Mouse (Mus musculus): ENCODE data around the gene F830045P16Rik.
A peak's percentile ranks its signal among the peaks of the same experiment; 100 is the strongest.
"Not testable (repeated sequence)": the region's sequence is repeated elsewhere in the genome, so short reads cannot be mapped to it uniquely, and the experiment has no call there.

F830045P16Rik gene

GRCm38 (mm10) chr2:129489496-129490285, 46.7 kb downstream of the F830045P16Rik start:
- DNase-seq (ENCODE audit: low spot score in 2 of 2): no peak

DNA sequence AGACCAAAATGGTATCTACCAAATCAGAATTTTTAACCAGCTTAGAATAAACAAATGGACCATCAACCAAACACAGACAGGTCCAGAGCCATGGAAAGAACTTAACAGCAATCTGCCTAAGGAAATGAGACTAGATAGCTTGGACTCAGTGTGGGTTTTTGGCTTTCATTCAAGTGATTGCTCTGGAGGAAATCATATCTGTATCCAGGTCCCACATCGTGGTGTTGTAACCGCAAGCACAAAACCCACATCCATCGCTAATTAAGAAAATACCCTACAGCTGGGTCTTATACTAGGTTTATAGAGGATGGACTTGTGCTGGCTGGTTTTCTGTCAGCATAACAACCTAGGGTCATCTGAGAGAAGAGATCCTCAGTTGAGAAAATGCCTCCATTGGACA, 53.3 kb downstream of the F830045P16Rik start:
- DNase-seq (ENCODE audit: low spot score in 2 of 2): no peak

GRCm38 (mm10) chr2:129471905-129472304, 64.5 kb downstream of the F830045P16Rik start:
- no peak for DNase-seq (ENCODE audit: low spot score in 2 of 2)

GRCm38 (mm10) chr2:129470839-129471238, 65.6 kb downstream of the F830045P16Rik start:
- no peak for DNase-seq (ENCODE audit: low spot score in 2 of 2)

GRCm38 (mm10) chr2:129438772-129439171, 97.6 kb downstream of the F830045P16Rik start:
- DNase-seq (ENCODE audit: low spot score in 2 of 2): not testable (repeated sequence)

- no peak for DNase-seq (ENCODE audit: low spot score in 2 of 2)
These were observed 101.2 kb downstream of the F830045P16Rik start for GRCm38 (mm10) chr2:129435154-129435553.

- no peak for DNase-seq (ENCODE audit: low spot score in 2 of 2)
These were observed 112.7 kb downstream of the F830045P16Rik start for GRCm38 (mm10) chr2:129423741-129424140.

- no peak for DNase-seq (ENCODE audit: low spot score in 2 of 2)
These were observed 115.4 kb downstream of the F830045P16Rik start for GRCm38 (mm10) chr2:129420897-129421561.

DNA sequence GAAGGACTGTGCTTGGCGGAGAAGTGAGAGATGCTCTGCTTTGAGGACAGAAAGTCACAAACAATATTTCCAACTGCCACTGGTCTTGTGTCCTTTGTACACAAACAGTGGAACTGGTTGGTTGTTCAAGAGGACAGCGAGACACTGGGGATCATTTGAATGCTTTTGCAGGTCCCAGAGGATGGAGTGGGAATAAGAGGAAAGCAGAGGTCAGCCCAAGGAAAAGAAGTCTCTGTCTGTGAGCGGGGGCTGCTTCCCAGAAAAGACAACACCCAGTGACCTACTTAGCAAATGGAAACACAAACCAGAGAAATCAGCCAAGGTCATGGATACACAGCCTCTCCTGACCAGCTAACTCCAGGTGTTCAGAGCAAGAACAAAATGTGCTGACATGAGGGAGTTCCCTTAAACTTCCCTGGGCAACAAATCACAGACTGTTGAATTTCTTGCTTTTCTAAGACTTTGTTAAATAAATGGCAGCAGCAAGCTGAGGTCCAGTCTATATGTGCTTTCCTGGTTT, 117.0 kb downstream of the F830045P16Rik start:
- DNase-seq (ENCODE audit: low spot score in 2 of 2): no peak

DNA sequence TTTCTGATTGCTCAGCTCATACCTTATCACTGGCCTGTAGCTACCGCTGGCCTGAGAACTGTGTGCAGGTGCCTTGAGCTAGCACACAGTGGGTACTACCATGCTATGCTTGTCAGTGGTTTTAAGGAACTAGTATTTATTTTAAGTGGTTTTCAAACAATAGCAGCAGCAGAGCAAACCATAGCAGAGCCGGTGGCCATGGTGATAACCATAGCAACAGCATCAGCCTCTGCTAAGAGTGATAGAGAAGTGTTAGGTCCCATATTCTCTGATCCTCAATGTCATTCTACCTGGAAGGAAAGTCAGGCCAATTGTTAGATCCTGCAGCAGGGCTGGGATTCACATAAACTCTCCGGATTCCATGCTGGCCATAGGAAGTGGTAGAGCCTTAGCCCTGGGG, 121.8 kb downstream of the F830045P16Rik start:
- DNase-seq (ENCODE audit: low spot score in 2 of 2): no peak

- no peak for DNase-seq (ENCODE audit: low spot score in 2 of 2)
These were observed 122.9 kb downstream of the F830045P16Rik start for GRCm38 (mm10) chr2:129413488-129413887.

- no peak for DNase-seq (ENCODE audit: low spot score in 2 of 2)
These were observed 124.8 kb downstream of the F830045P16Rik start for GRCm38 (mm10) chr2:129411651-129412050.

DNA sequence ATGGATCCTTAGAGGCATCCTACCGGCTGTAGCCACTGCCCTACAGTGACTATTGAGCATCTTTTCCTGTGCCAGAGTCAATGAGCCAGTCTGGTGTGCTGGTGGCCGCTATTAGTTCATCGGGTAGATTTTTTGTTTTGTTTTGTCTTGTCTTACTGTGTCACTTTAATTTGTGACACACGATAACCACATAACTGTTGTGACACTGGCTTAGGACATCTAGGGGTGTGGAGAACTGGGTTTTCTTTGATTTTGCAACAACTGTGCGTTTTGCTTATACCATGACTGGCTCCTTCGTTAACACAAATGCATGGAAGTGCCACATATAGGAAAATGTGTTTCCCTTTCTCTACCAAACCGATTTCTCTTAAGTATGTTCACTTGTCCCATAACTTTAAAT, 126.1 kb downstream of the F830045P16Rik start:
- no peak for DNase-seq (ENCODE audit: low spot score in 2 of 2)

GRCm38 (mm10) chr2:129408476-129408875, 127.9 kb downstream of the F830045P16Rik start:
- peak; percentile 62 to 83 for DNase-seq (ENCODE audit: low spot score in 2 of 2)
